Mouse (Mus musculus): ENCODE data around the gene Ncam2. TPM values are rescaled to one million over a fixed set of nuclear protein-coding genes. Genes with fewer than 3 reads are reported as not detected.

Ncam2 gene
- polyA plus RNA-seq, 1 experiment from 2014 or later: 29.9 TPM

GRCm38 (mm10) chr16:81481058-81481457, 280.6 kb downstream of the Ncam2 start:
- no peaks in the 10 kb centered on the region for H3K36me3 ChIP-seq (replicated peaks; ENCODE audit: control insufficient read depth, insufficient read depth)
- no peak overlapping the region for H3K9ac ChIP-seq
- H3K9me3 ChIP-seq (ENCODE audit: control insufficient read depth, low read length): no peaks in the 10 kb centered on the region
- DNase-seq (ENCODE audit: low spot score) (no peak), ATAC-seq (ENCODE audit: low FRiP score) (no peak)
- no peak overlapping the region for H3K27ac ChIP-seq
- no peak overlapping the region for H3K4me2 ChIP-seq (replicated peaks)
- no peaks in the 10 kb centered on the region for H3K27me3 ChIP-seq (ENCODE audit: control insufficient read depth, insufficient read depth, low read length)
- no peak overlapping the region for H3K4me3 ChIP-seq (replicated peaks; ENCODE audit: low read length)
- H3K4me1 ChIP-seq (replicated peaks; ENCODE audit: control insufficient read depth, insufficient read depth, low read length): no peaks in the 10 kb centered on the region

GRCm38 (mm10) chr16:81496111-81496510, 295.6 kb downstream of the Ncam2 start:
- DNase-seq (ENCODE audit: low spot score): no peak
- no peak overlapping the region for H3K4me3 ChIP-seq (replicated peaks; ENCODE audit: low read length)
- no peaks in the 10 kb centered on the region for H3K36me3 ChIP-seq (replicated peaks; ENCODE audit: control insufficient read depth, insufficient read depth)
- no peaks in the 10 kb centered on the region for H3K9me3 ChIP-seq (ENCODE audit: control insufficient read depth, low read length)
- H3K9ac ChIP-seq: no peak overlapping the region
- 69% methylated on average over 2 of the region's 2 CpGs for WGBS
- ATAC-seq (ENCODE audit: low FRiP score): no peak
- no peak overlapping the region for H3K27ac ChIP-seq
- H3K4me2 ChIP-seq (replicated peaks): no peak overlapping the region
- H3K27me3 ChIP-seq (ENCODE audit: control insufficient read depth, insufficient read depth, low read length): no peaks in the 10 kb centered on the region
- no peaks in the 10 kb centered on the region for H3K4me1 ChIP-seq (replicated peaks; ENCODE audit: control insufficient read depth, insufficient read depth, low read length)

DNA sequence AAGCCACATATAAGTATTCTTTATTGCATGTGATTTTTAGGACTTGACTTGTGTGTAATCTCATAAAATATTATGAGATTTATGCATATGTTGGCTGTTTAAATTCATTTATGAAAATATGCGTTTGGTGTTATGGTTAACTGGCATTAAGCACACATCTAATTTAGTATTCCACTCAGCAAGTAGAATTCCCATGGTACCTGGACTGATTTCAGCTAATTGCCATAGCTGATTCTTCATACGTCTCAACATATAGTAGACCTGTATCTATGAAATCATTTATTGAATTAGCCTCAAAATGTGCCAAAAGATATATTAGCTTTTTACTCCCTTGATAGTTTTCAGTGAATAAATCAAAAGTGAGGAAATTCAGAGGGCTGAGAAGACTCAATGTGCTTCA, 302.1 kb downstream of the Ncam2 start:
- Histone ChIP-seq H3K27ac (no peak overlapping the region), H3K9ac (no peak overlapping the region), H3K36me3 (replicated peaks; ENCODE audit: control insufficient read depth, insufficient read depth) (no peaks in the 10 kb centered on the region), H3K4me2 (replicated peaks) (no peak overlapping the region), H3K9me3 (ENCODE audit: control insufficient read depth, low read length) (no peaks in the 10 kb centered on the region), H3K4me3 (replicated peaks; ENCODE audit: low read length) (no peak overlapping the region), H3K27me3 (ENCODE audit: control insufficient read depth, insufficient read depth, low read length) (no peaks in the 10 kb centered on the region), H3K4me1 (replicated peaks; ENCODE audit: control insufficient read depth, insufficient read depth, low read length) (no peaks in the 10 kb centered on the region)
- no peak for ATAC-seq (ENCODE audit: low FRiP score)
- DNase-seq (ENCODE audit: low spot score): peak; percentile 39
- WGBS: 40% methylated on average over 2 of the region's 2 CpGs

GRCm38 (mm10) chr16:81536230-81536629, 335.7 kb downstream of the Ncam2 start:
- Histone ChIP-seq H3K4me2 (replicated peaks) (no peak overlapping the region), H3K4me3 (replicated peaks; ENCODE audit: low read length) (no peak overlapping the region), H3K9me3 (ENCODE audit: control insufficient read depth, low read length) (no peaks in the 10 kb centered on the region), H3K27me3 (ENCODE audit: control insufficient read depth, insufficient read depth, low read length) (no peaks in the 10 kb centered on the region), H3K36me3 (replicated peaks; ENCODE audit: control insufficient read depth, insufficient read depth) (no peaks in the 10 kb centered on the region), H3K4me1 (replicated peaks; ENCODE audit: control insufficient read depth, insufficient read depth, low read length) (no peaks in the 10 kb centered on the region), H3K27ac (no peak overlapping the region), H3K9ac (no peak overlapping the region)
- 57% methylated on average over 3 of the region's 3 CpGs for WGBS
- DNase-seq (ENCODE audit: low spot score) (no peak), ATAC-seq (ENCODE audit: low FRiP score) (no peak)

GRCm38 (mm10) chr16:81587565-81588107, 387.1 kb downstream of the Ncam2 start:
- H3K27me3 ChIP-seq (ENCODE audit: control insufficient read depth, insufficient read depth, low read length): no peaks in the 10 kb centered on the region
- DNase-seq (ENCODE audit: low spot score) (no peak), ATAC-seq (ENCODE audit: low FRiP score) (no peak; the same call in 1 of the 2 replicates)
- H3K27ac ChIP-seq: no peak overlapping the region
- H3K36me3 ChIP-seq (replicated peaks; ENCODE audit: control insufficient read depth, insufficient read depth): no peaks in the 10 kb centered on the region
- no peaks in the 10 kb centered on the region for H3K4me1 ChIP-seq (replicated peaks; ENCODE audit: control insufficient read depth, insufficient read depth, low read length)
- no peaks in the 10 kb centered on the region for H3K9me3 ChIP-seq (ENCODE audit: control insufficient read depth, low read length)
- no peak overlapping the region for H3K4me2 ChIP-seq (replicated peaks)
- 51% methylated on average over 4 of the region's 4 CpGs for WGBS
- no peak overlapping the region for H3K4me3 ChIP-seq (replicated peaks; ENCODE audit: low read length)
- H3K9ac ChIP-seq: no peak overlapping the region

DNA sequence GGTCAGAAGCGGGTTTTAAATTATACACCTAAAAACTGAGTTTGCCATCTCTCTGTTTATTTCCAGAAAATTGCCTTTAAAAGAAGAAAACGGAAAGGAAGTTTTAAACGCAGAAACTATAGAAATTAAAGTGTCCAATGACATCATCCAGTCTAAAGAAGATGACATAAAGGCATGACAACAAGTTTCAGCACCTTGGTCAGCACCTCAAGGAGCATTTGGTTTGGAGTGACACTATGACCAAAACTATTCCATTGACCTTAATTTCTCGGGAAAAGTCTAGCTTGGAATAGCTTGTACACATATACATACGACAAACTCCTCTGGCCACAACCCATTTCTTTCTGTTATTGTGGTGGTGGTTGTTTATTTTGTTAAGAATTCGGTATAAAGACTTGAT, 422.8 kb downstream of the Ncam2 start:
- no peaks in the 10 kb centered on the region for H3K36me3 ChIP-seq (replicated peaks; ENCODE audit: control insufficient read depth, insufficient read depth)
- ATAC-seq (ENCODE audit: low FRiP score): no peak
- no peaks in the 10 kb centered on the region for H3K4me1 ChIP-seq (replicated peaks; ENCODE audit: control insufficient read depth, insufficient read depth, low read length)
- 60% methylated on average over 6 of the region's 6 CpGs for WGBS
- H3K4me2 ChIP-seq (replicated peaks): no peak overlapping the region
- DNase-seq (ENCODE audit: low spot score): no peak
- no peak overlapping the region for H3K9ac ChIP-seq
- H3K27ac ChIP-seq: no peak overlapping the region
- H3K27me3 ChIP-seq (ENCODE audit: control insufficient read depth, insufficient read depth, low read length): no peaks in the 10 kb centered on the region
- H3K9me3 ChIP-seq (ENCODE audit: control insufficient read depth, low read length): no peaks in the 10 kb centered on the region
- H3K4me3 ChIP-seq (replicated peaks; ENCODE audit: low read length): no peak overlapping the region

DNA sequence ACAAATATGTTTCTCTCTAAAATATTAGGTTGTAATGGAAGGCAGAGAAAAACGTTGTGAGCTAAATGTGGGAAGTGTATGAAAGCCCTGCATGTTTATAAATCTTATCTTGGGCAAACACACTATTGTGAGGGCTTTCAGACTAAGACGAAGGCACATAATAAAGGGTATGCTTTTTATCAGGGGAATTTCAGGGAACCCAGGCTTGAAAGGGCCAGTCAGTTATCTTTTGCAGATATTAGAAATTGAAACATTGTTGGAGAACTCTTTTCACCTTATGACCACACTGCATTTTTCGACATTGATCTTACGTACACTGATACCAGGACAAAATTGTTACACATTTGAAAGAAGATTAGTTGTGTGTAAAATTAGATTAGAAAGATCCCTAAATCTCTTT, 423.3 kb downstream of the Ncam2 start:
- Histone ChIP-seq H3K27ac (no peak overlapping the region), H3K9ac (no peak overlapping the region), H3K4me2 (replicated peaks) (no peak overlapping the region), H3K9me3 (ENCODE audit: control insufficient read depth, low read length) (no peaks in the 10 kb centered on the region), H3K36me3 (replicated peaks; ENCODE audit: control insufficient read depth, insufficient read depth) (no peaks in the 10 kb centered on the region), H3K4me1 (replicated peaks; ENCODE audit: control insufficient read depth, insufficient read depth, low read length) (no peaks in the 10 kb centered on the region), H3K4me3 (replicated peaks; ENCODE audit: low read length) (no peak overlapping the region), H3K27me3 (ENCODE audit: control insufficient read depth, insufficient read depth, low read length) (no peaks in the 10 kb centered on the region)
- DNase-seq (ENCODE audit: low spot score) (no peak), ATAC-seq (ENCODE audit: low FRiP score) (no peak)
- WGBS: 67% methylated on average over 4 of the region's 4 CpGs

GRCm38 (mm10) chr16:81650286-81650685, 449.8 kb downstream of the Ncam2 start:
- WGBS: 72% methylated on average over 3 of the region's 3 CpGs
- H3K36me3 ChIP-seq (replicated peaks; ENCODE audit: control insufficient read depth, insufficient read depth): no peaks in the 10 kb centered on the region
- ATAC-seq (ENCODE audit: low FRiP score): no peak
- no peaks in the 10 kb centered on the region for H3K4me1 ChIP-seq (replicated peaks; ENCODE audit: control insufficient read depth, insufficient read depth, low read length)
- H3K9me3 ChIP-seq (ENCODE audit: control insufficient read depth, low read length): no peaks in the 10 kb centered on the region
- no peak overlapping the region for H3K4me3 ChIP-seq (replicated peaks; ENCODE audit: low read length)
- no peak overlapping the region for H3K9ac ChIP-seq
- no peak for DNase-seq (ENCODE audit: low spot score)
- H3K27ac ChIP-seq: no peak overlapping the region
- no peak overlapping the region for H3K4me2 ChIP-seq (replicated peaks)
- no peaks in the 10 kb centered on the region for H3K27me3 ChIP-seq (ENCODE audit: control insufficient read depth, insufficient read depth, low read length)

GRCm38 (mm10) chr16:81651550-81651949, 451.1 kb downstream of the Ncam2 start:
- Histone ChIP-seq H3K9me3 (ENCODE audit: control insufficient read depth, low read length) (no peaks in the 10 kb centered on the region), H3K27ac (no peak overlapping the region), H3K36me3 (replicated peaks; ENCODE audit: control insufficient read depth, insufficient read depth) (no peaks in the 10 kb centered on the region), H3K4me3 (replicated peaks; ENCODE audit: low read length) (no peak overlapping the region), H3K27me3 (ENCODE audit: control insufficient read depth, insufficient read depth, low read length) (no peaks in the 10 kb centered on the region), H3K9ac (no peak overlapping the region), H3K4me1 (replicated peaks; ENCODE audit: control insufficient read depth, insufficient read depth, low read length) (no peaks in the 10 kb centered on the region), H3K4me2 (replicated peaks) (no peak overlapping the region)
- WGBS: 19% methylated on average over 1 of the region's 1 CpGs
- ATAC-seq (ENCODE audit: low FRiP score): peak; percentile 51; the same call in 1 of the 2 replicates
- DNase-seq (ENCODE audit: low spot score): peak; percentile 63

DNA sequence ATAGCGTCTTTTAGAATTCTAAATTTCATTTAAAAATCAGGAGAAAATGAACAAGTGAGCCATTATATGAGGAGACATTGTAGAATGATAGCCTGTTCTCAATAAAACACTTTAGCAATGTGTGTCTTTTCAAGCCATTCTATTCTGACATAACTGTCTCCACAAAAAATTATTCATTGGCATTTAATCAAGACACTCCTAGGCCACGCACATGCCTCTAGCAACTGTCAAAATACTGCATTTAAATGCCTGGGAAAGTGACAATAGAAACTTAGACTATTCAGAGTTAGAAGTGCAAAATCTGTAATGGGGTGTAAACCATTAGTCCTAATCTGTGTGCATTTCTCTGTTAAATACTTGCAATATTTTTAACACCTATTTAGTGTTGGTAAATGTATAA, 456.1 kb downstream of the Ncam2 start:
- Histone ChIP-seq H3K9ac (no peak overlapping the region), H3K27ac (no peak overlapping the region), H3K4me3 (replicated peaks; ENCODE audit: low read length) (no peak overlapping the region), H3K4me1 (replicated peaks; ENCODE audit: control insufficient read depth, insufficient read depth, low read length) (no peaks in the 10 kb centered on the region), H3K9me3 (ENCODE audit: control insufficient read depth, low read length) (no peaks in the 10 kb centered on the region), H3K4me2 (replicated peaks) (no peak overlapping the region), H3K27me3 (ENCODE audit: control insufficient read depth, insufficient read depth, low read length) (no peaks in the 10 kb centered on the region), H3K36me3 (replicated peaks; ENCODE audit: control insufficient read depth, insufficient read depth) (no peaks in the 10 kb centered on the region)
- 74% methylated on average over 2 of the region's 2 CpGs for WGBS
- ATAC-seq (ENCODE audit: low FRiP score): no peak
- DNase-seq (ENCODE audit: low spot score): no peak

Data from hindbrain, embryonic 14.5 days (tissue).